Mouse (Mus musculus): ENCODE measurements around the gene Dcaf5. TPM values are rescaled to one million over a fixed set of nuclear protein-coding genes. Genes with fewer than 3 reads are reported as not detected.
"Not testable (repeated sequence)": the region's sequence is repeated elsewhere in the genome, so short reads cannot be mapped to it uniquely, and the experiment has no call there.

The Dcaf5 gene
- 10 to 100 TPM; 30.8 to 46.6 (median 38.2) TPM for total RNA-seq (2022)

- DNase-seq (ENCODE audit: low spot score): peak; percentile 60
These were observed at the start of gene Dcaf5 for GRCm38 (mm10) chr12:80436336-80436976. Gene Dcaf5, minus strand, starts transcription at chr12:80436601.

- no peak for DNase-seq (ENCODE audit: low spot score)
These were observed 47.0 kb upstream of the Dcaf5 start for GRCm38 (mm10) chr12:80483397-80483796.

- DNase-seq (ENCODE audit: low spot score): no peak
These were observed 43.6 kb upstream of the Dcaf5 start for GRCm38 (mm10) chr12:80479986-80480385.

GRCm38 (mm10) chr12:80473731-80474130 lies 37.3 kb upstream of the Dcaf5 start:
- no peak for DNase-seq (ENCODE audit: low spot score)

- peak; percentile 41 for DNase-seq (ENCODE audit: low spot score)
These were observed 35.5 kb upstream of the Dcaf5 start for GRCm38 (mm10) chr12:80471926-80472325.

- peak; percentile 38 for DNase-seq (ENCODE audit: low spot score)
These were observed 33.8 kb upstream of the Dcaf5 start for GRCm38 (mm10) chr12:80470206-80470605.

GRCm38 (mm10) chr12:80463666-80464269 lies 27.4 kb upstream of the Dcaf5 start:
- DNase-seq (ENCODE audit: low spot score): peak; percentile 48

GRCm38 (mm10) chr12:80462942-80463651 lies 26.7 kb upstream of the Dcaf5 start, which contains the start of gene Exd2:
Gene Exd2, plus strand, starts transcription at chr12:80463095.
- DNase-seq (ENCODE audit: low spot score): peak; percentile 90

GRCm38 (mm10) chr12:80462292-80462896 lies 26.0 kb upstream of the Dcaf5 start:
- DNase-seq (ENCODE audit: low spot score): not testable (repeated sequence)

GRCm38 (mm10) chr12:80458033-80458432 lies 21.6 kb upstream of the Dcaf5 start:
- no peak for DNase-seq (ENCODE audit: low spot score)

GRCm38 (mm10) chr12:80453506-80453905 lies 17.1 kb upstream of the Dcaf5 start:
- no peak for DNase-seq (ENCODE audit: low spot score)

GRCm38 (mm10) chr12:80444525-80445109 lies 8.2 kb upstream of the Dcaf5 start:
- no peak for DNase-seq (ENCODE audit: low spot score)

- DNase-seq (ENCODE audit: low spot score): no peak
These were observed 4.6 kb upstream of the Dcaf5 start for GRCm38 (mm10) chr12:80440957-80441356.

- no peak for DNase-seq (ENCODE audit: low spot score)
These were observed 762 bp upstream of the Dcaf5 start for GRCm38 (mm10) chr12:80437051-80437675.

- no peak for DNase-seq (ENCODE audit: low spot score)
These were observed 514 bp downstream of the Dcaf5 start for GRCm38 (mm10) chr12:80435887-80436286.

GRCm38 (mm10) chr12:80434961-80435691 lies 1.3 kb downstream of the Dcaf5 start:
- peak; percentile 58 for DNase-seq (ENCODE audit: low spot score)

- peak; percentile 13 for DNase-seq (ENCODE audit: low spot score)
These were observed 1.8 kb downstream of the Dcaf5 start for GRCm38 (mm10) chr12:80434601-80434960.

GRCm38 (mm10) chr12:80433266-80433665 lies 3.1 kb downstream of the Dcaf5 start:
- no peak for DNase-seq (ENCODE audit: low spot score)

- peak; percentile 27 for DNase-seq (ENCODE audit: low spot score)
These were observed 8.7 kb downstream of the Dcaf5 start for GRCm38 (mm10) chr12:80427683-80428082.

- DNase-seq (ENCODE audit: low spot score): no peak
These were observed 21.3 kb downstream of the Dcaf5 start for GRCm38 (mm10) chr12:80415100-80415499.

GRCm38 (mm10) chr12:80410855-80411254 lies 25.5 kb downstream of the Dcaf5 start:
- DNase-seq (ENCODE audit: low spot score): no peak
